ENCODE assay signal across 21 mouse cellular contexts in genomic region chr6:54810314-54810646, GRCm38 (mm10). TPM values are rescaled to one million over a fixed set of nuclear protein-coding genes. Genes with fewer than 3 reads are reported as not detected.
A peak's percentile ranks its signal among the peaks of the same experiment; 100 is the strongest.
DNase-seq lines count a peak whose midpoint lies in the region; ATAC-seq and TF ChIP-seq lines count a peak whose summit lies in the region.
"Had no signal": no experiment of that assay in that cellular context is flagged by ENCODE, and none has a peak within 500 bp of the region (broad histone marks: within the 10 kb centered on the region; RNA-seq: fewer than 3 reads in every experiment).

No protein-coding gene starts in this region.

- no peaks in the 10 kb centered on the region for H3K79me2 ChIP-seq in macrophage (ENCODE audit: inconsistent target)

- no peak overlapping the region for H3K9ac ChIP-seq in midbrain, embryonic 11.5 days (ENCODE audit: low read length)
- no peak overlapping the region for H3K9ac ChIP-seq in midbrain, postnatal 0 days (replicated peaks; ENCODE audit: low read length, poor library complexity, severe bottlenecking)
- H3K9ac ChIP-seq: heart, embryonic 12.5 days; limb, embryonic 12.5 days; liver, embryonic 13.5 days; neural tube, embryonic 13.5 days had no signal

- H3K4me2 ChIP-seq in midbrain, embryonic 11.5 days, result no peak overlapping the region
- no peak overlapping the region for H3K4me2 ChIP-seq in midbrain, postnatal 0 days (ENCODE audit: low read depth, low read length, poor library complexity, severe bottlenecking)
- H3K4me2 ChIP-seq: heart, embryonic 12.5 days; limb, embryonic 12.5 days; liver, embryonic 13.5 days; neural tube, embryonic 13.5 days had no signal

- peak; percentile 39 to 43 for DNase-seq in adrenal gland, postnatal 36 days
- DNase-seq in adrenal gland, postnatal 25 days, result no peak
- DNase-seq in midbrain, embryonic 11.5 days (ENCODE audit: low spot score, missing footprints), result peak; percentile 28
- no peak for DNase-seq in midbrain, postnatal 0 days (ENCODE audit: low spot score)
- peak; percentile 21 to 36 for DNase-seq in thymus, postnatal 36 days
- no peak for DNase-seq in thymus, postnatal 10 days (ENCODE audit: low spot score in 2 of 2)
- no peak for DNase-seq in cerebellum, adult 9-10 months
- DNase-seq: cerebellum, postnatal 10 days; gastrocnemius, postnatal 14 days; heart, postnatal 14 days; liver, embryonic 13.5 days; lung, adult 2 months; lung, postnatal 14 days; right cerebral cortex, postnatal 14 days; spleen, adult 18-20 months had no signal

- no peaks in the 10 kb centered on the region for H3K4me1 ChIP-seq in midbrain, embryonic 11.5 days (ENCODE audit: control insufficient read depth, insufficient read depth, low read length)
- H3K4me1 ChIP-seq in midbrain, postnatal 0 days (ENCODE audit: insufficient read depth, low read length), result no peaks in the 10 kb centered on the region
- H3K4me1 ChIP-seq: forebrain, embryonic 10.5 days; limb, embryonic 12.5 days had no signal

- WGBS in midbrain, embryonic 11.5 days, result 67% methylated on average over 1 of the region's 1 CpGs
- WGBS in midbrain, postnatal 0 days, result 56% methylated on average over 1 of the region's 1 CpGs
- WGBS in macrophage (ENCODE audit: missing documents), result 43% methylated on average over 1 of the region's 1 CpGs

- ATAC-seq in midbrain, embryonic 11.5 days (ENCODE audit: low FRiP score), result no peak
- no peak for ATAC-seq in midbrain, postnatal 0 days (ENCODE audit: low FRiP score)

- H3K4me3 ChIP-seq in midbrain, embryonic 11.5 days (ENCODE audit: low read depth, low read length), result no peak overlapping the region
- H3K4me3 ChIP-seq in midbrain, postnatal 0 days (ENCODE audit: low read depth, low read length), result no peak overlapping the region
- H3K4me3 ChIP-seq in macrophage (ENCODE audit: inconsistent target), result no peak overlapping the region
- H3K4me3 ChIP-seq: forebrain, embryonic 10.5 days; heart, embryonic 12.5 days; limb, embryonic 12.5 days; liver, embryonic 13.5 days; myocyte; neural tube, embryonic 13.5 days had no signal

- H3K9me3 ChIP-seq in midbrain, embryonic 11.5 days (ENCODE audit: control insufficient read depth, low read length), result no peaks in the 10 kb centered on the region
- no peaks in the 10 kb centered on the region for H3K9me3 ChIP-seq in midbrain, postnatal 0 days (ENCODE audit: low read length)
- H3K9me3 ChIP-seq: forebrain, embryonic 10.5 days; heart, embryonic 12.5 days; limb, embryonic 12.5 days; liver, embryonic 13.5 days; neural tube, embryonic 13.5 days had no signal

- H3K27me3 ChIP-seq in midbrain, embryonic 11.5 days (ENCODE audit: control insufficient read depth, insufficient read depth, low read length), result no peaks in the 10 kb centered on the region
- no peaks in the 10 kb centered on the region for H3K27me3 ChIP-seq in midbrain, postnatal 0 days (ENCODE audit: insufficient read depth, low read length)
- H3K27me3 ChIP-seq: heart, embryonic 12.5 days; limb, embryonic 12.5 days; liver, embryonic 13.5 days; neural tube, embryonic 13.5 days had no signal

- H3K27ac ChIP-seq in midbrain, embryonic 11.5 days (ENCODE audit: low read depth, low read length), result no peak overlapping the region
- no peak overlapping the region for H3K27ac ChIP-seq in midbrain, postnatal 0 days (ENCODE audit: low read depth, low read length)
- peak overlapping the region; percentile 83 for H3K27ac ChIP-seq in macrophage
- H3K27ac ChIP-seq: forebrain, embryonic 10.5 days; limb, embryonic 12.5 days; liver, embryonic 13.5 days; neural tube, embryonic 13.5 days had no signal

- no peak for TF ChIP-seq CTCF in midbrain, postnatal 0 days (IDR thresholded peaks at IDR 0.05)

- no peaks in the 10 kb centered on the region for H3K36me3 ChIP-seq in midbrain, embryonic 11.5 days (ENCODE audit: control insufficient read depth, insufficient read depth, low read length)
- H3K36me3 ChIP-seq in midbrain, postnatal 0 days (ENCODE audit: insufficient read depth, low read length), result no peaks in the 10 kb centered on the region
- no peaks in the 10 kb centered on the region for H3K36me3 ChIP-seq in macrophage (ENCODE audit: inconsistent target)
- H3K36me3 ChIP-seq: forebrain, embryonic 10.5 days; heart, embryonic 12.5 days; limb, embryonic 12.5 days; liver, embryonic 13.5 days; neural tube, embryonic 13.5 days had no signal

RNA-seq across cellular contexts. Expression of gene Znrf2, which starts 6.4 kb away (rescaled TPM):
- total RNA-seq in adrenal gland, postnatal 36 days (2021), result 10 to 100 TPM; 36.9 to 53.2 TPM
- total RNA-seq in adrenal gland, postnatal 25 days (2021), result 38.4 and 46.1 TPM in 2 replicates
- polyA plus RNA-seq in midbrain, embryonic 11.5 days (2014; fragmentation: Nextera tagmentation; extraction: Ambion mirVana), result 2.9 and 3.5 TPM in 2 replicates
- total RNA-seq in midbrain, postnatal 0 days (2014; rRNA removed), result 32.8 and 49.4 TPM in 2 replicates
- polyA plus RNA-seq in midbrain, postnatal 0 days (2015; fragmentation: Nextera tagmentation; extraction: Ambion mirVana), result 5.7 and 6.5 TPM in 2 replicates
- 10 to 100 TPM; 23.1 to 75.5 (median 49.6) TPM for total RNA-seq in macrophage (2018; cell fraction: chromatin; rRNA removed)
- total RNA-seq in macrophage (2018; cell fraction: cytosol; rRNA removed), result 10 to 100 TPM; 34.2 to 77.1 (median 53.5) TPM
- 100 to 1,000 TPM in 1 of 26 experiments, 10 to 100 TPM in 25; 37.5 to 103 (median 51.2) TPM for total RNA-seq in macrophage (2018; cell fraction: nucleus; rRNA removed)
- polyA plus RNA-seq in macrophage (2018), result 22.2 to 54.9 TPM (median 37.6 TPM) in 3 replicates

Comparison
In these comparisons a context has a peak if more than half of its experiments do, and no peak if none do; other contexts are left out.
1. DNase-seq: peak in adrenal gland, postnatal 36 days (2 of 2), midbrain, embryonic 11.5 days (single experiment) and thymus, postnatal 36 days (2 of 2); none in adrenal gland, postnatal 25 days (single experiment), midbrain, postnatal 0 days (single experiment), thymus, postnatal 10 days (0 of 2) and cerebellum, adult 9-10 months (single experiment).